Mouse (Mus musculus): Measurements from ENCODE around the gene Hcar2.

Gene Hcar2

GRCm38 (mm10) chr5:123865365-123865764 is at the start of gene Hcar2:
Gene Hcar2, minus strand, starts transcription at chr5:123865499.
- peak in 1 of 2 experiments; percentile 49 for DNase-seq (ENCODE audit: low read depth in 1 of 2, low spot score in 2 of 2)

GRCm38 (mm10) chr5:123914852-123915251 is 49.6 kb upstream of the Hcar2 start:
- DNase-seq (ENCODE audit: low read depth in 1 of 2, low spot score in 2 of 2): no peak

- DNase-seq (ENCODE audit: low read depth in 1 of 2, low spot score in 2 of 2): no peak
Observed at GRCm38 (mm10) chr5:123907631-123907977, 42.3 kb upstream of the Hcar2 start.

- DNase-seq (ENCODE audit: low read depth in 1 of 2, low spot score in 2 of 2): peak; percentile 96 to 100
Observed at GRCm38 (mm10) chr5:123906976-123907630, 41.8 kb upstream of the Hcar2 start, which contains the start of gene Denr. Gene Denr, plus strand, starts transcription at chr5:123907175.

DNA sequence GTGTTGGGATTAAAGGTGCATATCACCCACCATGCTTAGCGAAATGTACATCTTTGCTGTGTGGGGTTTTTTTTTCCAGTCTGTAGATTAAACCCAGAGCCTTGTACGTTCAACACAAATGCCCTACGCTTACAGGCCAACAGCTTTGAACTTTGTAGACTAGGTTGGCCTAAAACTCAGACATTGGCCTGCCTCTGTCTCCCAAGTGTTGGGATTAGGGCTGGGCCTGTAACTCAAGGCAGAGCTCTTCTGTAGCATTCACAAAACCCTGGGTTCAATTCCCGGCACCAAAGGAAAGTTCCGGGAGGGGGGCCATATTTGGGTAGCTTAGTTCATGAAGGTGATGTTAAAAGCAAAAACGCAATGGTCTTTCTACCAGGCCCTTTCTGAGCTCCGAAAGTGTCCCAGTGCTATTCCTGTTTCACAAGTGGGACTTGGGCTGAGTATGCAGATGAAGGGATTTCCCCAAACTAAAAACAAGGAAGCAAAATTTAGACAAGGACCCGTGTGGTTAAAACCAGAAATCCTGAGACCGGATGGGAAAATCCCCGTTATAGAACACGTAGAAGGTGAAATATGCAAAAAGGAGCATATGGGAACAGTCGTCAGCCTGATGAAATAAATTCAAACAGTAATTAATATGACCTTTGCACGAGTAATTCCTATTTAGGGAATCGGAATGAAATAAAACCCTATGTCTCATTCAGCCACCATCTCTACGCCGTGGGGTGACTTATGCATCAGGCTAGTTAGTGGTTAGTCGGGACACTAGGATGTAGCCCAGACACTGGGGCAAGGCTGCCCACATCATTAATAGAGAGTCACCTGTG is 41.1 kb upstream of the Hcar2 start:
- DNase-seq (ENCODE audit: low read depth in 1 of 2, low spot score in 2 of 2): no peak

DNA sequence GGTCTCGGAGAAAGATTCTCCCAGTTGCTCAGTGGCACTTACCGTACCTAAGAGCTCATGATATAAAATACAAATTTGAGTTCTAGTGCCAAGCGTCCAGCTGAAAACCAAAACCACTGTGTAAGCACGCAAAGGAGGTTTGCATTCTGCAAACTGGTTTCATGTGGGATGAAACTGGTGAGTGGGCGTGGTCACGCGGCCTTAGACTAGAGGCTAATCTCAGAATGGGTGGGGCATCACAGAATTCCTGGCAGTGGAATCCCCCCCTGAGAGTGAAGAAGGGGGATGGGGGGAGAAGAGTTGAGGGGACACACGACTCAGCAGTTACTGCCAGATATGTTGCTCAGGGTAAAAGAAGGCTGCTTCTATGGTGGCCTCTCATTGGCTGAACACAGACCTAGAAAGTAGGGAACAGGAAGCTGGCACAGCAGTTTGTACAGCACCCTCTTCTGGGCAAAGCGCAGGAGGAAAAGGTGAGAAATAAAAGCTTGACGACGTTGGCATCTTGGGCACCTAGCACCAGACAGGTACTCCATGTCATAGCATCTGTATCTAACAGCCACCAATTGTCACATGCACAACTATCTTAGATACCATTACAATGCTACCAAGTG is 38.9 kb upstream of the Hcar2 start:
- no peak for DNase-seq (ENCODE audit: low read depth in 1 of 2, low spot score in 2 of 2)

DNA sequence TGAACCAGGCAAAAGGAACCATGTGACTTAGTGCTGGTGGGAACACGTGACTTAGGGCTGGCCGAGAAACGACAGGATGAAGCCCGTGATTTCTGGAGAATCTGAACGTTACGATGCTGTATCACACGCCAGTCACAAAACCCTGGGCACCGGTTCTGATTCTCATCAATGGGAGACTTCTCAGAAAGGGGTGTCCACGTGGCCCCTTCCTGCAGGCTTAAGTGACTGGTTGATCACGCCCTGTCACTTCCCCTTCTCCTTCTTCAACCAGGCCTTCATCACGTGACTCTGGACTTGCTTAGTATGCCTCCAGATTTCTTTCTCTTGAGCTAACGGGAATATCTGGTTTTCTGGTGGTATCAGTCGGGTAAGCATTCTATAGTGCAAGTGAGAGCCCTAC is 32.1 kb upstream of the Hcar2 start:
- peak; percentile 31 to 43 for DNase-seq (ENCODE audit: low read depth in 1 of 2, low spot score in 2 of 2)

DNA sequence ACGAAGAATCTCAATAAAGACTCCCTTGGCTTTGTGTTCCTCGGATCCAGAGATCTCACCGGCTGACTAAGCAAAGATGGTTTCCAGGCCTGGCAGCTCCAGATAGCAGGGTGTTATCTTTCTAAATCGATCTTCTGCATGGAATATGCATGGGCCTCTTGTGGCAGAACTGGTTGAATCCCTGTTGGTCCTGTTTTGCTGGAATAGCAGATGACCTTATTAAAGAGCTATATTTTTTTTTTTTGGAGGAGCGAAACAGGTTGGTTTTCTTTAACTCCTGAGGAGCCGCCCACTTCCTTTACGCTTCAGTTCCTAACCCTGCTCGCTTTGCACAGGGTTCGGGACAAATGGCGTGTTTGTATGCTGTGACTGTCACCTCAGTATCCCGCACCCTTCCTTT is 31.1 kb upstream of the Hcar2 start:
- DNase-seq (ENCODE audit: low read depth in 1 of 2, low spot score in 2 of 2): no peak

DNA sequence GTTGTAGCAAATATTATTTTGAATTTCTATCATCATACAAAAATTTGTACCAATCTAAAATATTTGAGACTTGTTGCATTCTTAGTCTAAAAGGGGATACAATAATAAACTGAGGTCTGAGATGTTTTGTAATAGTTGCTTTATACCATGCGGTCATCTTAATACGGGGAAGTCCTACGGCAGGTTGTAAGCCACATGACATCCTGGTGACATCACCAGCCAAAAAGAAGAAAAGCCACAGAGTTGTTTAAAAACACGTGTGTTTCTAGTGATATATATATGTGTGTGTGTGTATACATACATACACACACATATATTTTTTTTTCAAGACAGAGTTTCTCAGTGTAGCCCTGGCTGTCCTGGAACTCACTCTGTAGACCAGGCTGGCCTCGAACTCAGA is 28.2 kb upstream of the Hcar2 start:
- no peak for DNase-seq (ENCODE audit: low read depth in 1 of 2, low spot score in 2 of 2)

DNA sequence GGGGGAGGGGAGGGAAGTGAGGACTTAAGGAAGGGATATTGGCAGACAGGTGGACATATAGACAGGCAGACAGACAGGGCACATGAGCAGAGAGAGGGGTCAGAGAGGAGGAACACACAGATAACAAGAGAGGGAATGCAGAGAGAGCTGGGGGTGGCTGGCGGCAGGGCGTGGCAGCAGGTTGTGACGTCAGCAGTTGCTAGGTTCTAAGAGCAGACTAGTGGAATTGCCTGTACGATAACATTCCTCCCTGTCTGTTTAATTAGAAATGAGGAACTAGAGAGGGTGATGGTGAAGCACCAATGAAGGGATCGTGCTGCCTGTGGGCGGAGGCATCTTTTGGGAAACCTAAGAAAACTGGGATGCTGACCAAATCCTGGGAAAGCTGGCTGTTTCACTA is 26.4 kb upstream of the Hcar2 start:
- DNase-seq (ENCODE audit: low read depth in 1 of 2, low spot score in 2 of 2): peak in 1 of 2 experiments; percentile 58

DNA sequence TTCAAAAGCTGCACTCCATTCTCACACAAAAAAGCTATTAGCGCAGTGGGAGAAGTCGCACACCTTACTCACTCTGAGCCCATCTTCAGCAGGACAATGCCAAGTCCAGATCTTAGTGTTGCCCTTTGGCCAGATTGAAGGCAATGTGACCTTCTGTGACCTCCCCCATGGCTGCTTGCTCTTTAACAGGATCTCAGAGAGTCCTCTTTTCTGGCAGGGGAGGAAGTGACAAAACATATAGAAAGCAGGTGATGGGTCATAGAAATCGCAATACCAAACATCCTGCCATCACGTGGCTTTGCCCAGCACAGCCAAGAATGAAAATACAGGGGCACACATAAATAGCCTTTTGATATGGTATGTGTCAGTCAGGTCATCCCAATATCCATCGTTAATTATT is 25.7 kb upstream of the Hcar2 start:
- no peak for DNase-seq (ENCODE audit: low read depth in 1 of 2, low spot score in 2 of 2)

GRCm38 (mm10) chr5:123890312-123890711 is 25.0 kb upstream of the Hcar2 start:
- no peak for DNase-seq (ENCODE audit: low read depth in 1 of 2, low spot score in 2 of 2)

DNA sequence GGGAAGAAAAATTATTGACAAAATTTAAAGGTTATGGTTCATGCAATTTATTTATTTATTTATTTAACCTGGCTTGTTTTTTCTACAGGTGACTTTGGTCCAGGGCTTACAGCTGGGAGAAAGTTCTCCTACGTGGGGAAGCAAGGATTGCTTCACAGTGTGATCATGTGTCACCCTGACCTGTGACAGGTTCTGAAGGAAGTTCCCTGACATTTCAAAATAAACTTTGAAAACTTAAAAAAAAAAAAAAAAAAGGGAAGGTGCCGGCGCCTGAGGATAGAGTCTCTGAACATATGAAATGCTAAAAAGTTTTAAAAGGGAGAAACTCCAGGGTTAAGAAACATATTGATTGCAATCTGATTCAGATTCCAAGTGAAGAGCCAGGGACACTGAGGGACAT is 21.1 kb upstream of the Hcar2 start:
- no peak for DNase-seq (ENCODE audit: low read depth in 1 of 2, low spot score in 2 of 2)

GRCm38 (mm10) chr5:123884332-123884731 is 19.0 kb upstream of the Hcar2 start:
- DNase-seq (ENCODE audit: low read depth in 1 of 2, low spot score in 2 of 2): no peak

GRCm38 (mm10) chr5:123883891-123884290 is 18.6 kb upstream of the Hcar2 start:
- no peak for DNase-seq (ENCODE audit: low read depth in 1 of 2, low spot score in 2 of 2)

GRCm38 (mm10) chr5:123880778-123881177 is 15.5 kb upstream of the Hcar2 start:
- no peak for DNase-seq (ENCODE audit: low read depth in 1 of 2, low spot score in 2 of 2)

DNA sequence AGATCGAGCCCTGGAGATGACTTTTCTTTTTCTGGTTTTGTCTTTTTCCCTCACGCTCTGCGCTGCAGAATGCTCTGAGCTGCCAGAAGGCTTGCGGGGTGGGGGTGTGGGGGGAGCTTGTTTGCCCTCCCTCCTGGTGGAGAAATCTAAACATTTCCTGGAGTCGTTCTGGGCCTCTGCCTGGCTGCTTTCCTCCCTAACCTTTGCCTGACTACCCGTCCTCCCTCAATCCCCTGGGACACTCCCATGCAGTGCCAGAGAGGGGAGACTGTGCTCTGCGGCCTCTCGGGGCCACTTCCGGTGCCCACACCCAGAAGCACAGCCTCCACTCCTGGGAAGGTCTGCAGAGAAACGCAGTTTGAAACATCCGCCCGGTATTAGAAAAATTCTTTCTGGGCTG is 14.6 kb upstream of the Hcar2 start, which contains the start of gene Hcar1:
Gene Hcar1, minus strand, starts transcription at position 93 of the 400 bp plus-strand sequence.
- no peak for DNase-seq (ENCODE audit: low read depth in 1 of 2, low spot score in 2 of 2)

DNA sequence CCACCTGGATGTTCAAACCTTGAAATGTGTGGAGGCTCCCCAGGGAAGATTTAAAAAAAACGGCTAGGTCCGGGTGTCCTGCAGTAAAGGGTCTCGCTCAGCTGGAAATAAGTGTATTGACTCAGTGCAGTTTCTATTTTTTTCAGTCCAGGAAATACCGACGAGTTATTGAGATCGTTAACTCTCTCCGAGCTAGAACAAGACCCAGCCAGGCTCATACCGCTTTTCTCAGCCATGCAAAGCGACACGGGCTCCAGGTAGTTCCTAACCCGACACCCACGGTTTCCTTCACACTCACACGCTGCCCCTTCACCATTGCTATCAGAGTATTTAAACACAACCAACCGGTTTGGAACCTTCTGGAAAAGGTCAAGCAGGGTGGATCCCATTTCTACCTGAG is 12.8 kb upstream of the Hcar2 start:
- no peak for DNase-seq (ENCODE audit: low read depth in 1 of 2, low spot score in 2 of 2)

GRCm38 (mm10) chr5:123874177-123874576 is 8.9 kb upstream of the Hcar2 start:
- no peak for DNase-seq (ENCODE audit: low read depth in 1 of 2, low spot score in 2 of 2)

GRCm38 (mm10) chr5:123869615-123870014 is 4.3 kb upstream of the Hcar2 start:
- no peak for DNase-seq (ENCODE audit: low read depth in 1 of 2, low spot score in 2 of 2)

- DNase-seq (ENCODE audit: low read depth in 1 of 2, low spot score in 2 of 2): no peak
Observed at GRCm38 (mm10) chr5:123866457-123866856, 1.2 kb upstream of the Hcar2 start.

DNA sequence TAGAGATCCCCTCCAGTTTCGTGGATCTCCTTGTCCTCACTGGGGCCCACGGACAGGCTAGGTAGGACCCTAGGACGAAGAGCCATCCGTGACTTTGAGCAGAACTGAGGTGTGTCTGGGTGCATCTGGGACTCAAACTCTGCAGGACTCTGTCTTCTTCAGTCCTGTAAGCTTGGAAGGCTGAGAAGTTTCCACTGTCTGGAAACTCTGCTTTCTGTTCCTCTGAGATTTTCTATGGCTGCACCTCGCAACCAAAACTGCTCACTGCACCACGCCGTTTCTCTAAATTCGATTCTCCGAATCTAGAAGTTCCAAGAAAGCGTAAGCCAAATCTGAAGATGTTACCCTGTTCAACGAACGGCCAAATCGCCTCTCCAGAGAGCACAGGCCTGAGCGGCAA is 1.4 kb downstream of the Hcar2 start:
- DNase-seq (ENCODE audit: low read depth in 1 of 2, low spot score in 2 of 2): no peak

Data from monocyte, adult 2 months (primary cell).